Mouse (Mus musculus) limb, embryonic 13.5 days (tissue): ENCODE measurements around the gene Frzb. TPM values are rescaled to one million over a fixed set of nuclear protein-coding genes. Genes with fewer than 3 reads are reported as not detected.
"Not testable (repeated sequence)": the region's sequence is repeated elsewhere in the genome, so short reads cannot be mapped to it uniquely, and the experiment has no call there.

Experiments
- ATAC-seq: fragments of 200-750 bp; cut with Nextera tagmentation; 2 replicates; pipeline ENCODE4 v1.8.0; 2017; ENCODE audit warnings: low read depth, moderate number of reproducible peaks, moderate TSS enrichment; ENCODE audit not compliant: low FRiP score
- H3K27ac ChIP-seq: fragments of 300-500 bp; sonication (generic); 2 replicates; pipeline ENCODE4 v1.5.1; 2015; ENCODE audit warnings: inconsistent platforms, mild to moderate bottlenecking, moderate library complexity
- H3K27me3 ChIP-seq: fragments of 300-500 bp; sonication (generic); 2 replicates; pipeline ENCODE4 v1.6.1; 2015; ENCODE audit warnings: mild to moderate bottlenecking, inconsistent platforms
- H3K36me3 ChIP-seq: fragments of 300-500 bp; sonication (generic); 2 replicates; pipeline ENCODE4 v1.6.1; 2015; ENCODE audit warnings: inconsistent platforms, mild to moderate bottlenecking, moderate library complexity
- H3K4me1 ChIP-seq: fragments of 300-500 bp; sonication (generic); 2 replicates; pipeline ENCODE4 v1.6.1; 2015; ENCODE audit warnings: inconsistent platforms
- H3K4me2 ChIP-seq: fragments of 300-500 bp; sonication (generic); replicated peaks from 2 replicates; pipeline ENCODE4 v1.6.1; 2015; ENCODE audit warnings: inconsistent platforms, mild to moderate bottlenecking, moderate library complexity
- H3K4me3 ChIP-seq: fragments of 300-500 bp; sonication (generic); 2 replicates; pipeline ENCODE4 v1.5.1; 2015; ENCODE audit warnings: moderate library complexity, mild to moderate bottlenecking, inconsistent platforms
- H3K9ac ChIP-seq: fragments of 300-500 bp; sonication (generic); 2 replicates; pipeline ENCODE4 v1.6.1; 2015; ENCODE audit warnings: mild to moderate bottlenecking, inconsistent platforms
- H3K9me3 ChIP-seq: fragments of 300-500 bp; sonication (generic); 2 replicates; pipeline ENCODE4 v1.6.1; 2016; ENCODE audit warnings: inconsistent platforms
- WGBS: fragments of 180-500 bp; shearing (Covaris S2); methylation state at CpG from one replicate; pipeline ENCODE4 v1.1.7; 2015; 5-methylcytosine and 5-hydroxymethylcytosine counted together
- polyA plus RNA-seq: library from polyadenylated mRNA; unstranded; fragments of >200 nt; fragmentation: Nextera tagmentation; extraction: Ambion mirVana; gene quantifications from 2 replicates; pipeline ENCODE4 v1.2.1, GENCODE M21; 2015

Frzb gene
- polyA plus RNA-seq = 19.5 and 25.2 TPM in 2 replicates

DNA sequence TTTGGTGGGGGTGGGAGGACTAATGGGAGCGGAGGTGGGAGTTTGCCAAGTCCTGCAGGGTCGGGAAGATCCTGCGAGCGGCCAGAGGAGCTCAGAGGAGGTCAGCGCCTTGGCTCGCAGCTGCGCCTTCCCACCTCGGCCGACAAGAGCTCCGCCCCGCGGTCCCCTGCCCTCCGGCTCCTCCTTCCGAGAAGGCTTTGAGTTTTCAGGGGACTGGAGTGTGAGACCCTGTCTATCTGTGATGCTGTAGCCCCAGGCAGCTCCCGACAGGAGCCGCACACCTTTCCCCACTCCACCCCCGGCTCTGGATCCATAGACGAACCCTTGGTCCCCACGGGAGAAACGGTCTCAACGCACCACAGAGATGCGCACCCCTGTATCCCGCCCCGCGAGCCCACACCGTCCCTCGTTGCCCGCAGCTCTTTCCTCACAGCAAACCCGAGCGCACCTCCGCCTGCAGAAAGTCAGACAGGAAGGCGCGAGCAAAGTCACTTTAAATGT is at the start of gene Frzb:
Frzb (minus strand) TSS at position 335 of the 501 bp plus-strand sequence.
- H3K4me2 ChIP-seq = peak within 1 kb of the TSS; percentile 99
- H3K27ac ChIP-seq = peak within 1 kb of the TSS; percentile 61
- H3K4me1 ChIP-seq = peaks cover 14% of the 10 kb centered on the region
- H3K9ac ChIP-seq = peak within 1 kb of the TSS; percentile 75
- ATAC-seq = peak; percentile 73
- peaks cover 27% of the 10 kb centered on the region; the same call in 1 of the 2 replicates for H3K27me3 ChIP-seq
- WGBS = under 1% methylated on average over 33 of the region's 33 CpGs
- peaks cover 5% of the 10 kb centered on the region; the same call in 1 of the 2 replicates for H3K9me3 ChIP-seq
- no peaks in the 10 kb centered on the region for H3K36me3 ChIP-seq
- H3K4me3 ChIP-seq = peak within 1 kb of the TSS; percentile 64

DNA sequence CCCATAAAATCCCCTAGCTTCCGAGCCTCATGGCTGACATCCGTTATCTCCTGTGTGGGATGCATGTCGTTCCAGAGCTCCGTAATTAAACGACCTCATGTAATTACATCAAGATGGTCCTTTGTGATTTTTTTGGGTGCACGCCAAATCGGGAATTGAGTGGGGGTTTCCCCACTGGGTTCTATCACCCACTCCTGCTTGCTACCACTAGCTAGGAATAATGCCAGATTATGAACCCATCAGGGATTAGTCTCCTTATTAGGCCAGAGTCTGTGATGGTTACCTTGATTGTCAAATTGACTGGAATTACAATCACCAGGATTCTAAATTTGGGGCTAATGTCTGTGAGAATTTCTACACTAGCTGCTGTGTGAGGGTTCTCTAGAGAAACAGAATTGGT is 47.9 kb upstream of the Frzb start:
- not testable (repeated sequence) for H3K4me3 ChIP-seq, ATAC-seq, H3K27me3 ChIP-seq, H3K4me1 ChIP-seq, H3K27ac ChIP-seq, H3K9me3 ChIP-seq, H3K9ac ChIP-seq, H3K4me2 ChIP-seq
- WGBS = 36% methylated on average over 7 of the region's 7 CpGs
- peaks cover 15% of the 10 kb centered on the region for H3K36me3 ChIP-seq

DNA sequence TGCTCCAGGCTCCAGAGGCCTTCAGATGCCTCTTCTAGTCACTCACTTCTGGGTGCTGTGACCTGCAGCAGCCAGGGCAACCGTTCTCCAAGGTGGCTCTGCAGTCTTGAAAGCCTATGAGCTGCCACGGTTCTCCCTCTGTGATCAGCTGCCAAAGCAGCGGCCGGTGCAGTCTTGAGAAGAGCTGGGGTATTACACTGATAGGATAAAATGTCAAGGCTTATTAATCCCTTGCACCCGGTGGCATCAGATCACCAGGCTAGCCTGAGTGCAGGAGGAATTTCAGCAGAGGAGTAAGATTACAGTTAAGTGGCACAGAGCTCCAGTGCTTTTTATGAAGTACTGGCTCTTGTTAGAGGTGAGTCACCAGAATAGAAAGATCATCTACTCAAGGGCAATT is 39.4 kb upstream of the Frzb start:
- WGBS = 64% methylated on average over 5 of the region's 5 CpGs
- no peak overlapping the region for H3K4me2 ChIP-seq
- H3K4me1 ChIP-seq = no peaks in the 10 kb centered on the region
- H3K27ac ChIP-seq = no peak overlapping the region
- H3K9me3 ChIP-seq = no peaks in the 10 kb centered on the region
- no peak overlapping the region for H3K4me3 ChIP-seq
- no peaks in the 10 kb centered on the region for H3K36me3 ChIP-seq
- no peak overlapping the region for H3K9ac ChIP-seq
- ATAC-seq = no peak
- H3K27me3 ChIP-seq = no peaks in the 10 kb centered on the region

DNA sequence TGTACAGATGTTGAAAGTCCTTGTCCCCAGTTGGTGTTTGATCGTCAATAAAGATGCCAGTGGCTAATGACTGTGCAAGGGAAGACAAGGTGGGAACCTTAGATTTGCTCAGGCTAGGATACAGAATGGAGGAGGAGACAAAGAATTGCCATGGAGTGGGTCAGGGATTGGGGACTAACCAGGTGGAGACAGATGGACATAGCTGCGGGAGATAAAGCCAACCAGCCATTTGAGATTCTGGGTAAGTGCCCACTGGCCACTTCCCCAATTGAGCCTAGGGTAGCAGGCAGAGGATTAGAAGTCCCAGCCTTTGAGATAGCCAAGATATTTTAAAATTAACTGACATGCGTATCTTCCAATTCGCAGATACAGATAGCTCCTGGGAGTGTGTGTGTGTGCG is 37.5 kb upstream of the Frzb start:
- no peak for ATAC-seq
- Histone ChIP-seq H3K9me3 (no peaks in the 10 kb centered on the region), H3K27ac (no peak overlapping the region), H3K27me3 (no peaks in the 10 kb centered on the region), H3K9ac (no peak overlapping the region), H3K36me3 (no peaks in the 10 kb centered on the region), H3K4me2 (no peak overlapping the region), H3K4me3 (no peak overlapping the region), H3K4me1 (no peaks in the 10 kb centered on the region)
- WGBS = 94% methylated on average over 5 of the region's 5 CpGs

DNA sequence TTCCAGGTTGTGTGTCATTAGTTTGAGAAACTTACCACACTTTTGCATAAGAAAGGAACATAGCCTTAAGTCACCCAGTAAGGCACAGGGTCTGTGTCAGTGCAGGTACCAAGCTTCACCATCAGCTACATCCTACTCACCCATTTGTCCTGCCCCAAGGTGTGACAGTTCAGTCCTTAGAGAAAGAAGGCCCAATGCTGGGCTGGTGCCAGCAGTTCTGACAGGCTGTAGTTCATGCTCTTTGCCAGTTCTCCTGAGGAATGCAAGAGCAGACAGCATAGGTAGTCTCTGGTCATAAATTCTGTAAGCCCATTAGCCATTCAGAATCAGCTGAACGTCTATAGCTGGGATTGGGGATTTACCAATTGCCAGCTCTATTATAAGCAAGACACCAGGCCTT is 28.4 kb upstream of the Frzb start:
- no peak for ATAC-seq
- 41% methylated on average over 1 of the region's 1 CpGs for WGBS
- Histone ChIP-seq H3K27me3 (no peaks in the 10 kb centered on the region), H3K4me2 (no peak overlapping the region), H3K36me3 (no peaks in the 10 kb centered on the region), H3K4me1 (no peaks in the 10 kb centered on the region), H3K9me3 (no peaks in the 10 kb centered on the region), H3K9ac (no peak overlapping the region), H3K27ac (no peak overlapping the region), H3K4me3 (no peak overlapping the region)

DNA sequence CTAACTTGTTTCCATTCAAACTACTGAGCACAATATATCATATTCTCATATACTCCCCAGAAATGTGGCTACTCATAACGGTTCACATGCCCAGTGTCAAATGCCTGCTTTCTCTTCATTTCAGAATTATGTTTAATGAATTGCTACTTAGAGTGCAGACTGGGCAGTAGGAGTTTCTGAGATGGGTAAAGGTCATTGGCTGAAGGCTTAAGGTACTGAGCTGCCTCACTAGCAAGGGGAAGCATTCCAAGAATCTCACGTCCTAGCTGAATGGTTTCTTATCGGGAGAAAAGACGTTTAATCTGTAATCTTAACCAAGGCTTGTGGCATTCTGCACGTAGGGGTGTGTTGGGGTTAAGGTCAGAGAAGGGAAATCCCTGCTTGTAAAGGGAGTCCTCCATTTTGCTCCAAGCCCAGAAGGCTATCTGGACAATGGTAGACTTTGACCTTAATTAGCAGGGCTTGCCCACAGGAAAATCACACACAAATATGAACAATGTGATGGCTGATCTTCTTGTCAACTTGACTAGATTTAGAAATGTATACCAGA is 26.9 kb upstream of the Frzb start:
- no peak for ATAC-seq
- Histone ChIP-seq H3K4me1 (no peaks in the 10 kb centered on the region), H3K9me3 (no peaks in the 10 kb centered on the region), H3K4me2 (no peak overlapping the region), H3K4me3 (no peak overlapping the region), H3K36me3 (no peaks in the 10 kb centered on the region), H3K27me3 (no peaks in the 10 kb centered on the region), H3K27ac (no peak overlapping the region), H3K9ac (no peak overlapping the region)
- WGBS = 81% methylated on average over 5 of the region's 5 CpGs

DNA sequence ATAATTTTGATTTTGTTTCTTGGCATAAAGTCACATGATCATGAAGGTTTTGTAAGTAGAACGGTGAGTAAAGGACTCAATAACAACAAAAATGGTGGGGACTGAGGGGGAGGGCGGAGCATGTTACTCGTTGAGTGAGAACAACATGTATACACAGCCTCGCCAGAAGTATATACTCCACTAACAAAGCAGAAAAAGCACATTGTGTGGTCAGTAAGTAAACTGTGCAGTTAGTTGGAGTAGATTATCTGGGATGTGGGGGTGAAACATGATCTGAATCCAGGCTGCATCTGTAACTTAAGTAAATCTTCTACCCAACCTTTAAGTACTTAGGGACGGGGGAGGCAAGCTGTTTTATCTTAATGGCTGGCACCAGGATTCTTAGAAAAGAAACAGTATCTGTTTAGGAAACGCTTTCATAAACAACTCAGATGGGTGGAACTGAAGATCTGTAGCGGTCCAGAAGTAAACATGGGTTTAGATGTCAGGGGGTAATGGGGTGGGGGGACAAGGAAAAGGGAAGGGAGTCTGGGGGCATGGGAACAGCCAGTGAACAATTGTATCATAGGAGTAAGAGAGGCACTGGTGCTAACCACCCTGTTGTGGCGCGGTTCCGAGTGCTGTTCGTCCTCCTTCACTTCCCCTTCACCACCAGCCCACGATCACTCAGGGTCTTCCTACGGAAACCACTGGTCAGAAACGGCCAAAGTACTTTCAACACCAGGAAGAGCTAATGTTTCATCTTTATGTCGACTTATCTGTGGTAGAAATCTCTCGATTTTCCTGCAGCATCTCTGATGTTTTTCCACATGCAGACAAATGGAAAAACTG is 18.8 kb upstream of the Frzb start:
- WGBS = 73% methylated on average over 16 of the region's 16 CpGs
- H3K27me3 ChIP-seq = no peaks in the 10 kb centered on the region
- H3K36me3 ChIP-seq = no peaks in the 10 kb centered on the region
- H3K4me1 ChIP-seq = no peaks in the 10 kb centered on the region
- no peak for ATAC-seq
- H3K9me3 ChIP-seq = no peaks in the 10 kb centered on the region
- no peak overlapping the region for H3K9ac ChIP-seq
- H3K4me2 ChIP-seq = no peak overlapping the region
- no peak overlapping the region for H3K4me3 ChIP-seq
- H3K27ac ChIP-seq = no peak overlapping the region

DNA sequence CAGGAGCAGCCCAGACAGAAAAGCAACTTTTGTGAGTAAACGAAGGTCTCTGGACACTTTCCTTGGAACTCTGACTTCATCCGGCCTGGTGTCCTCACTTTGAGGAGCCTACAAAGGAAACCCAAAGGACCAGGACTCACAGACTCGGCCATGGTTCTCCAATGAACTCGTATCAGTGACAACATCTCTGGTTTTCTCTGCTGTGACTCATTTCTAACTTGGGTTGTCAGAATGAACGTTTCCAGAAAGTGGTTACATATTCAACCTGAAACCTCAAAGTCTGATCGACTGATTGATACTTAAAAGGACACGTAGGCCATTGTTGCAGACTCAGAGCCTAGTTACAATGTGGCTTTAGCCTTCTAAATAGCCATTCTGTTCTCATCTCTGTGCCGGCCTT is 14.4 kb upstream of the Frzb start:
- ATAC-seq = no peak
- Histone ChIP-seq H3K4me1 (no peaks in the 10 kb centered on the region), H3K4me2 (no peak overlapping the region), H3K27ac (no peak overlapping the region), H3K9ac (no peak overlapping the region), H3K27me3 (peaks cover 6% of the 10 kb centered on the region; the same call in 1 of the 2 replicates), H3K4me3 (no peak overlapping the region), H3K36me3 (no peaks in the 10 kb centered on the region), H3K9me3 (no peaks in the 10 kb centered on the region)
- whole genome bisulfite sequencing = 87% methylated on average over 8 of the region's 8 CpGs

DNA sequence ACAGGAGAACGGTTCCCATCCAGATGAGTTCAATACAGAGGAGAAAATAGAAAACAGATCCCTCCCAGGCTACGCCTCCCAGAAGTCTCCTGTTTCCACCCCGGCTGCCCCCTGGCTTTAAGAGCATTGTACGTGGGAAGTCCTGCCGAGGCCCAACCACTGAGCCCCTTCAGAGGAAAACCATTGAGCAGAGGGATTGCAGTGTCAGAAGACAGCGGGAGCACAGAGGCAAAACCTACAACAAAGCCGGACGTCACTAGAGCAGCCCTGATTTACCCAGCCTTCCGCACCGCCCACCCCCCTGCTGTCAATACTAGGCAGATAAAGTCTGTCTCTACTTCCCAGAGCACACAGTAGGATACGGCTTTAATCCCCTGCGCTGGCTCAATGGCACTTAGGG is 806 bp upstream of the Frzb start:
- peak; percentile 46 for ATAC-seq
- WGBS = under 1% methylated on average over 12 of the region's 12 CpGs

DNA sequence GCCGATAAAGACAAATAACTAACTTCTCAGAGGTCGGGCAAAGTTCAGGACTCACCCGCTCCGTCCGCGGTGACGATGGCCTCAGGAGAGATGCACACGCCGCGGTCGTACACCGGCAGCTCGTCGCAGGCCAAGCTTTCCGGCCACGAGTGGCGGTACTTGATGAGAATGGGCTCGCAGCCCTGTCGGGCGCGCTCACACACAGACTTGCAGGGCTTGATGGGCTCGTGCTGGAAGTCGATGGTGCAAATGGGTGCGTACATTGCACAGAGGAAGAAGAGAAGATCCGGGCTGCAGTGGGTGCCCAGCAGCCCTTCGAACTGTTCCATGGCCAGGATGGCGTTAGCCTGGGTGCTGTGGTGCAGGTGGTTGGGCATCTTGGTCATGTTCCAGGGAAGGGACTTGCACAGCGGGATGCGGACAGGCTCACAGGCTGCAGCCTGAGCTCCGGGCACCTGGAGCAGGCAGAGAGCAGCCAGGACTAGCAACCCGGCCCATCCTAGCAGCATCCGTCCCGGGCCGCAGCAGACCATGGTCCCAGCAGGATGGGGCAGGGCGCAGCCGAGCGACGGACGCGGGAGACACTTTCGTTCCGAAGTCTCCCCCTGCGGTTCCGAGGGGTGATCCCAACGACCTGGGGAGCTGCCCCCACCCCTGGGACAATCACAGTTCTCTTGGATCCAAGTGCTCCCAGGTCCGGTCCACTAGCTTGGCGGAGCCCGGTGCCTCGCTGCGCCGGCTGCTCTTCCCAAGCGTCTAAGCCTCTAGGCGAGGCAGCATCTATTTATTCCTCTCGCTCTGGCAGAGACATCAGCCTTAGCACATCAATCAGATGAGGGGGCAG is 895 bp downstream of the Frzb start:
- Histone ChIP-seq H3K4me1 (peaks cover 14% of the 10 kb centered on the region), H3K27ac (peak overlapping the region; percentile 55; the same call in 1 of the 2 replicates), H3K9me3 (peaks cover 5% of the 10 kb centered on the region; the same call in 1 of the 2 replicates), H3K9ac (peak overlapping the region; percentile 75), H3K36me3 (no peaks in the 10 kb centered on the region), H3K4me3 (peak overlapping the region; percentile 64), H3K27me3 (peaks cover 27% of the 10 kb centered on the region; the same call in 1 of the 2 replicates), H3K4me2 (peak overlapping the region; percentile 99)
- ATAC-seq = peak; percentile 51
- under 1% methylated on average over 54 of the region's 54 CpGs for WGBS

More for the DNA sequence above, 806 bp upstream of the Frzb start:
- peak overlapping the region; percentile 99 for H3K4me2 ChIP-seq
- H3K36me3 ChIP-seq = no peaks in the 10 kb centered on the region
- peak overlapping the region; percentile 75 for H3K9ac ChIP-seq
- peak overlapping the region; percentile 17; the same call in 1 of the 2 replicates for H3K27ac ChIP-seq
- H3K9me3 ChIP-seq = peaks cover 5% of the 10 kb centered on the region; the same call in 1 of the 2 replicates
- peak overlapping the region; percentile 64 for H3K4me3 ChIP-seq
- peaks cover 27% of the 10 kb centered on the region; the same call in 1 of the 2 replicates for H3K27me3 ChIP-seq
- H3K4me1 ChIP-seq = peaks cover 14% of the 10 kb centered on the region

DNA sequence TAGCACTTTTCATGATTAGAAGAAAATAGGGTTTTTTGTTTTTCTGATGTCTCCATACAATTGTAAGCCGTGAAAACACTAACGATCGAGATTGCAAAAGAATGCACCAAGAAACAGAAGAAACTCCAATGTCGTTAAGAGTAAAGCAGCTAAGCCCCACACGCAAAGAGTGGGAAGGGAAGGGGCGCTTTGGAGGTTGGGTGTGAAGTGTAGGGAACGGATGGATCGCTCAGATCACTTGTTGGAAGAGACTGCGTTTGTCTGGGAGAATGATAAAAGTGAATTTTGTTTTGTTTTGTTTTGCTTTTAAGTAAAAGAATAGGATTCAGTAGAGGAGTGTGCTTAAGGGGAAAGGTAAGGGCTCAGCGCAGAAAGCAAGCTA is 1.5 kb downstream of the Frzb start:
- H3K4me3 ChIP-seq = peak overlapping the region; percentile 64
- H3K9ac ChIP-seq = peak overlapping the region; percentile 75
- peaks cover 14% of the 10 kb centered on the region for H3K4me1 ChIP-seq
- no peak for ATAC-seq
- peaks cover 5% of the 10 kb centered on the region; the same call in 1 of the 2 replicates for H3K9me3 ChIP-seq
- H3K36me3 ChIP-seq = no peaks in the 10 kb centered on the region
- peak overlapping the region; percentile 99 for H3K4me2 ChIP-seq
- H3K27me3 ChIP-seq = peaks cover 27% of the 10 kb centered on the region; the same call in 1 of the 2 replicates
- 0 out of 2 replicates have a peak overlapping the region, but pooled peaks have one; percentile 55 for H3K27ac ChIP-seq
- 2% methylated on average over 10 of the region's 10 CpGs for WGBS
